Mouse (Mus musculus) small intestine, adult 2 months (tissue): Measurements from ENCODE around the gene Ip6k3. TPM values are rescaled to one million over a fixed set of nuclear protein-coding genes. Genes with fewer than 3 reads are reported as not detected.

Experiments
- H3K27ac ChIP-seq: fragments of 200-500 bp; 2 replicates; pipeline ENCODE4 v1.5.1; 2012; ENCODE audit warnings: low read depth, low read length, control low read depth, inconsistent platforms; ENCODE audit not compliant: insufficient read depth
- H3K27me3 ChIP-seq: fragments of 200-500 bp; 2 replicates; pipeline ENCODE4 v1.6.1; 2012; ENCODE audit warnings: mild to moderate bottlenecking, moderate library complexity, low read length, inconsistent platforms; ENCODE audit not compliant: control insufficient read depth, insufficient read depth
- H3K36me3 ChIP-seq: fragments of 200-500 bp; 2 replicates; pipeline ENCODE4 v1.6.1; 2012; ENCODE audit warnings: mild to moderate bottlenecking, low read length, control low read depth, inconsistent platforms; ENCODE audit not compliant: control insufficient read depth, insufficient read depth
- H3K4me1 ChIP-seq: fragments of 200-500 bp; 2 replicates; pipeline ENCODE4 v1.6.1; 2012; ENCODE audit warnings: low read length, inconsistent platforms, mixed read lengths; ENCODE audit not compliant: control insufficient read depth, insufficient read depth, insufficient read length
- H3K4me3 ChIP-seq: fragments of 200-500 bp; 2 replicates; pipeline ENCODE4 v1.5.1; 2012; ENCODE audit warnings: low read depth, mild to moderate bottlenecking, control low read depth, inconsistent platforms, low read length, moderate library complexity
- CTCF ChIP-seq: fragments of 200-500 bp; IDR thresholded peaks from 2 replicates; pipeline ENCODE4 v1.5.1; 2012; ENCODE audit warnings: low read depth, mild to moderate bottlenecking, control low read depth, inconsistent platforms, low read length, moderate library complexity, mixed read lengths; ENCODE audit not compliant: insufficient replicate concordance, insufficient read length; ENCODE audit errors: extremely low read depth
- POLR2A ChIP-seq: fragments of 200-500 bp; IDR thresholded peaks from 2 replicates; pipeline ENCODE4 v1.6.1; 2012; ENCODE audit warnings: low read depth, mild to moderate bottlenecking, control low read depth, inconsistent platforms, low read length, moderate library complexity
- WGBS: fragments of 180-500 bp; shearing (Covaris S2); methylation state at CpG from one replicate; pipeline ENCODE4 v1.1.7; 2018; 5-methylcytosine and 5-hydroxymethylcytosine counted together
- polyA plus RNA-seq: library from polyadenylated mRNA; depleted of rRNA; stranded (reverse); fragments of >200 nt; gene quantifications from 2 replicates; pipeline ENCODE4 v1.2.3, GENCODE M21; 2012; rRNA removed

Gene Ip6k3
- polyA plus RNA-seq: 0.08 TPM in 1 of 2 replicates, not detected in the other

- Histone ChIP-seq H3K4me3 (no peak within 1 kb of the TSS), H3K4me1 (no peaks in the 10 kb centered on the region), H3K27ac (no peak within 1 kb of the TSS), H3K36me3 (no peaks in the 10 kb centered on the region), H3K27me3 (no peaks in the 10 kb centered on the region)
- TF ChIP-seq POLR2A: no peak
- TF ChIP-seq CTCF: no peak
- WGBS: 62% methylated on average over 4 of the region's 4 CpGs
These were observed at the start of gene Ip6k3 for GRCm38 (mm10) chr17:27167545-27167944. TSS of gene Ip6k3 (minus strand) at chr17:27167795.

GRCm38 (mm10) chr17:27212768-27213525 is 45.4 kb upstream of the Ip6k3 start:
- H3K4me1 ChIP-seq: no peaks in the 10 kb centered on the region
- no peak overlapping the region for H3K4me3 ChIP-seq
- H3K27ac ChIP-seq: no peak overlapping the region
- no peaks in the 10 kb centered on the region for H3K27me3 ChIP-seq
- WGBS: 11% methylated on average over 11 of the region's 11 CpGs
- no peaks in the 10 kb centered on the region for H3K36me3 ChIP-seq
- peak; percentile 29; the same call in 1 of the 2 replicates for TF ChIP-seq CTCF
- no peak for TF ChIP-seq POLR2A

- 38% methylated on average over 6 of the region's 6 CpGs for WGBS
These were observed 44.4 kb upstream of the Ip6k3 start for GRCm38 (mm10) chr17:27212006-27212405.

GRCm38 (mm10) chr17:27207113-27207707 is 39.6 kb upstream of the Ip6k3 start:
- H3K27ac ChIP-seq: no peak overlapping the region
- H3K27me3 ChIP-seq: no peaks in the 10 kb centered on the region
- no peak for TF ChIP-seq POLR2A
- no peak for TF ChIP-seq CTCF
- WGBS: 33% methylated on average over 11 of the region's 11 CpGs
- H3K36me3 ChIP-seq: no peaks in the 10 kb centered on the region
- no peak overlapping the region for H3K4me3 ChIP-seq
- peaks cover 6% of the 10 kb centered on the region; the same call in 1 of the 2 replicates for H3K4me1 ChIP-seq

More at GRCm38 (mm10) chr17:27212006-27212405, 44.4 kb upstream of the Ip6k3 start:
- Histone ChIP-seq H3K4me1 (peaks cover 3% of the 10 kb centered on the region; the same call in 1 of the 2 replicates), H3K4me3 (no peak overlapping the region), H3K36me3 (no peaks in the 10 kb centered on the region), H3K27ac (no peak overlapping the region), H3K27me3 (no peaks in the 10 kb centered on the region)
- no peak for TF ChIP-seq CTCF
- TF ChIP-seq POLR2A: no peak

- 3% methylated on average over 94 of the region's 97 CpGs for WGBS
- Histone ChIP-seq H3K27ac (peak within 1 kb of the TSS; percentile 67), H3K36me3 (peaks cover 14% of the 10 kb centered on the region), H3K4me3 (peak within 1 kb of the TSS; percentile 70), H3K27me3 (no peaks in the 10 kb centered on the region), H3K4me1 (peaks cover 8% of the 10 kb centered on the region)
- peak; percentile 70 for TF ChIP-seq POLR2A
- TF ChIP-seq CTCF: no peak
These were observed 36.7 kb upstream of the Ip6k3 start, which contains the start of gene Lemd2 for GRCm38 (mm10) chr17:27204075-27204909. TSS of gene Lemd2 (minus strand) at chr17:27204469.

- H3K4me1 ChIP-seq: peaks cover 8% of the 10 kb centered on the region
- H3K27ac ChIP-seq: peak overlapping the region; percentile 67
- H3K27me3 ChIP-seq: no peaks in the 10 kb centered on the region
- H3K36me3 ChIP-seq: peaks cover 20% of the 10 kb centered on the region
- TF ChIP-seq CTCF: no peak
- TF ChIP-seq POLR2A: no peak
- 1% methylated on average over 73 of the region's 74 CpGs for WGBS
- peak overlapping the region; percentile 70 for H3K4me3 ChIP-seq
These were observed 35.9 kb upstream of the Ip6k3 start for GRCm38 (mm10) chr17:27203358-27204074.
